Mouse (Mus musculus): ENCODE measurements around the gene Gys1.

DNA sequence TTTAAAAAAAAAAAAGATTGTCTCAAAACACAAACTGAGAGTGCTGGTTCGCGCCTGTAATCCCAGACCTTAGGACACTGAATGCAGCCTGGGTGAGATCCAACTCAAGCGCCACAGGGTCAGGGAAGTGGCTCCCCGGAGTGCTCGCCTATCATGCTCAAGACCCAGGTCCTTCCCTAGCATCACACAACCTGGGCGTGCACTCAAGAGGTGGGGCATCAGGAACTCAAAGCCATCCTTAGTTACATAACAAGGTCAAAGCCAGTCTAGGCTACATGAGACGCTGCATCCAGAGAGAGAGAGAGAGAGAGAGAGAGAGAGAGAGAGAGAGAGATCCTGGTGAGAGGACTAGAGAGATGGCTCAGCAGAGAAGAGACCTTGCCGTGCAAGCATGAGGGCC lies 8.1 kb upstream of the Gys1 start:
- no peak for TF ChIP-seq CTCF (IDR thresholded peaks at IDR 0.05; ENCODE audit: low read depth)
- no peak for TF ChIP-seq EP300 (optimal IDR thresholded peaks at IDR 0.05)

Measured in stomach, postnatal 0 days (tissue).